In genomic region chr2:35397590-35398173, GRCm38 (mm10) we compare ENCODE assay signal across 9 mouse cellular contexts. TPM values are rescaled to one million over a fixed set of nuclear protein-coding genes. Genes with fewer than 3 reads are reported as not detected.
DNase-seq lines count a peak whose midpoint lies in the region; ATAC-seq and TF ChIP-seq lines count a peak whose summit lies in the region.
"Had no signal": no experiment of that assay in that cellular context is flagged by ENCODE, and none has a peak within 500 bp of the region (broad histone marks: within the 10 kb centered on the region; RNA-seq: fewer than 3 reads in every experiment).

No protein-coding gene starts in this region.

- no peak overlapping the region for H3K4me2 ChIP-seq in heart, embryonic 15.5 days
- no peak overlapping the region for H3K4me2 ChIP-seq in lung, embryonic 14.5 days
- H3K4me2 ChIP-seq: neural tube, embryonic 12.5 days had no signal

- 36% methylated on average over 11 of the region's 11 CpGs for WGBS in heart, embryonic 15.5 days
- 38% methylated on average over 11 of the region's 11 CpGs for WGBS in lung, embryonic 14.5 days

- H3K9ac ChIP-seq in heart, embryonic 15.5 days = no peak overlapping the region
- H3K9ac ChIP-seq in lung, embryonic 14.5 days = no peak overlapping the region
- H3K9ac ChIP-seq: neural tube, embryonic 12.5 days had no signal

- H3K4me1 ChIP-seq in E14TG2a.4 (replicated peaks; ENCODE audit: low read depth, low read length) = peaks cover 6% of the 10 kb centered on the region; the same call in 1 of the 2 replicates
- peaks cover 13% of the 10 kb centered on the region for H3K4me1 ChIP-seq in heart, embryonic 15.5 days (replicated peaks)
- 0 out of 2 replicates have a peak, but pooled peaks cover 2% of the 10 kb centered on the region for H3K4me1 ChIP-seq in lung, embryonic 14.5 days (ENCODE audit: insufficient read depth)
- H3K4me1 ChIP-seq: neural tube, embryonic 12.5 days had no signal

- peak; percentile 95 for TF ChIP-seq CTCF in E14TG2a.4 (conservative IDR thresholded peaks at IDR 0.05; ENCODE audit: low read length)
- peak; percentile 89 for TF ChIP-seq CTCF in lung, embryonic 14.5 days (IDR thresholded peaks at IDR 0.05; ENCODE audit: low read depth)

- H3K4me3 ChIP-seq in E14TG2a.4 (replicated peaks; ENCODE audit: low read length) = no peak overlapping the region
- H3K4me3 ChIP-seq in heart, embryonic 15.5 days = no peak overlapping the region
- H3K4me3 ChIP-seq in lung, embryonic 14.5 days (ENCODE audit: low read depth, low read length) = no peak overlapping the region
- H3K4me3 ChIP-seq: neural tube, embryonic 12.5 days had no signal

- peak; percentile 77 for DNase-seq in adrenal gland, postnatal 10 days
- DNase-seq in embryo, embryonic 9.5 days (ENCODE audit: extremely low spot score) = peak; percentile 50
- peak; percentile 60 to 80 for DNase-seq in kidney, postnatal 36 days
- peak; percentile 90 for DNase-seq in lung, embryonic 14.5 days
- DNase-seq in retina, adult 2 months (ENCODE audit: low read depth, low spot score) = peak; percentile 40
- DNase-seq in thymus, postnatal 25 days = peak; percentile 80

- no peaks in the 10 kb centered on the region for H3K27me3 ChIP-seq in E14TG2a.4 (ENCODE audit: insufficient read depth, low read length)
- H3K27me3 ChIP-seq in heart, embryonic 15.5 days = no peaks in the 10 kb centered on the region
- H3K27me3 ChIP-seq in lung, embryonic 14.5 days (ENCODE audit: insufficient read depth, low read length) = no peaks in the 10 kb centered on the region
- H3K27me3 ChIP-seq: neural tube, embryonic 12.5 days had no signal

- peaks cover 25% of the 10 kb centered on the region for H3K36me3 ChIP-seq in E14TG2a.4 (ENCODE audit: insufficient read depth, low read length)
- peaks cover 7% of the 10 kb centered on the region; the same call in 1 of the 2 replicates for H3K36me3 ChIP-seq in heart, embryonic 15.5 days
- peaks cover 11% of the 10 kb centered on the region; the same call in 1 of the 2 replicates for H3K36me3 ChIP-seq in lung, embryonic 14.5 days (ENCODE audit: insufficient read depth)
- H3K36me3 ChIP-seq: neural tube, embryonic 12.5 days had no signal

- no peak for ATAC-seq in heart, embryonic 15.5 days (replicated peaks; ENCODE audit: insufficient number of reproducible peaks, insufficient read depth, low FRiP score, low read depth)
- ATAC-seq in lung, embryonic 14.5 days (ENCODE audit: insufficient read depth) = peak; percentile 11; the same call in 1 of the 2 replicates

- H3K27ac ChIP-seq in heart, embryonic 15.5 days = peak overlapping the region; percentile 45
- no peak overlapping the region for H3K27ac ChIP-seq in lung, embryonic 14.5 days (ENCODE audit: low read depth)
- H3K27ac ChIP-seq: neural tube, embryonic 12.5 days had no signal

- H3K9me3 ChIP-seq in E14TG2a.4 (ENCODE audit: low read length) = no peaks in the 10 kb centered on the region
- H3K9me3 ChIP-seq in heart, embryonic 15.5 days (replicated peaks) = no peaks in the 10 kb centered on the region
- no peaks in the 10 kb centered on the region for H3K9me3 ChIP-seq in lung, embryonic 14.5 days (ENCODE audit: low read depth, low read length)
- H3K9me3 ChIP-seq: neural tube, embryonic 12.5 days had no signal

RNA-seq across cellular contexts. Expression of gene 4930402F06Rik, which starts 0.7 kb away (rescaled TPM):
- total RNA-seq in adrenal gland, postnatal 10 days (2021) = not detected
- polyA plus RNA-seq in heart, embryonic 15.5 days (2015; fragmentation: Nextera tagmentation; extraction: Ambion mirVana) = not detected in 2 replicates
- not detected in 2 replicates for polyA plus RNA-seq in lung, embryonic 14.5 days (2014; fragmentation: Nextera tagmentation; extraction: Ambion mirVana)
- polyA plus RNA-seq: neural tube, embryonic 12.5 days had no signal

RNA-seq across cellular contexts. Expression of gene 4930568D16Rik, which starts 30.2 kb away (rescaled TPM):
- not detected for total RNA-seq in adrenal gland, postnatal 10 days (2021)
- not detected in 2 replicates for polyA plus RNA-seq in heart, embryonic 15.5 days (2015; fragmentation: Nextera tagmentation; extraction: Ambion mirVana)
- polyA plus RNA-seq in lung, embryonic 14.5 days (2014; fragmentation: Nextera tagmentation; extraction: Ambion mirVana) = not detected in 2 replicates
- polyA plus RNA-seq: neural tube, embryonic 12.5 days had no signal

Comparison
In these comparisons a context has a peak if more than half of its experiments do, and no peak if none do; other contexts are left out.
1. DNase-seq: peak in every context shown above with its lines; median percentile 90 in lung, embryonic 14.5 days; 80 in thymus, postnatal 25 days; 77 in adrenal gland, postnatal 10 days; 70 in kidney, postnatal 36 days; 50 in embryo, embryonic 9.5 days; 40 in retina, adult 2 months.